Mouse (Mus musculus) megakaryocyte, adult 5-6 weeks (primary cell): ENCODE results near the gene Rpn1. TPM values are rescaled to one million over a fixed set of nuclear protein-coding genes. Genes with fewer than 3 reads are reported as not detected.

Experiments used
- ATAC-seq: 2 replicates; pipeline ENCODE4 v1.8.0; 2016; ENCODE audit warnings: mild to moderate bottlenecking, inconsistent platforms; ENCODE audit not compliant: poor library complexity, severe bottlenecking
- total RNA-seq, 2 experiments: library from RNA; stranded (forward) in 1 of 2; stranded (reverse) in 1 of 2; fragments of 153-499, 151-499 nt in 1 of 2; fragments of 221-1000, 200-1000 nt in 1 of 2; gene quantifications; 2 replicates each; pipeline versions ENCODE4 v1.2.3 to v1.2.4; 2015 to 2017

The Rpn1 gene
- total RNA-seq (2015) (56.6 and 67.2 TPM in 2 replicates), total RNA-seq (2017) (130 and 142 TPM in 2 replicates)

DNA sequence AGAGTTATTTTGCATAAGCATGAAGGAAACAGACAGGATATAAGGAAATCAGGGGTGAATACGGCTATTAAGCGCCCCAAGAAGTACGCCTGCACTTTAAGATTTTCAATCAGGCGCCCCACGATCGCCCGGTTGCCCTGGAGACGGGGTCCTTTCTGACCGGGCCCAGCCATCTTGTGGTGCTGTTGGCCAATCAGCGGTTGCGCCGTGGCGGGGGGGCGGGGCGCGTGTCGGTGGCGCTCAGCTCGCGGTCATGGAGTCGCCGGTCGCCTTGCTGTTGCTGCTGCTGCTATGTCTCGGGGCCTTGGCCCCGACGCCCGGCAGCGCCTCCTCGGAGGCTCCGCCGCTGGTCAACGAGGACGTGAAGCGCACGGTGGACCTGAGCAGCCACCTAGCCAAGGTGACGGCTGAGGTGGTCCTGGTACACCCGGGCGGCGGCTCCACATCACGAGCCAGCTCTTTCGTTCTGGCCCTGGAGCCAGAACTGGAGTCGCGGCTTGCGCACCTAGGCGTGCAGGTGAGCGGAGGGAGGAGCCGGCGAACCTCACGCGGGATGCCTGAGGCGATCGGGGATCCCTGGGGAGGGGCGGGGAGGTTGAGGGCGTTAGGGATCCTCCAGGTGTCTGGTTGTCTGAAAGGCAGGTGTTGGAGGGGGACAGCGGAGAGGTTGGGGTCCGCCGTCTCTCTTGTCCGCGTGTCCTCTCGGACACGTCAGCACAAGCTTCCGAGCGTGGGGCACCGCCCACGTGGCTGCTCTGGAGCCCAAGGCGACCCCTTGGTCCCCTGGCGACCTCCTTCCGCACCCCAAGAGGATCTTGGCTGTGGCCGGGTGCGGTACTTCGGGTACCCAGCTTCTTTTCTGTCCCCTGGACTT is at the start of gene Rpn1:
Gene Rpn1, plus strand, starts transcription at position 205 of the 874 bp plus-strand sequence.
- peak; percentile 100 for ATAC-seq

DNA sequence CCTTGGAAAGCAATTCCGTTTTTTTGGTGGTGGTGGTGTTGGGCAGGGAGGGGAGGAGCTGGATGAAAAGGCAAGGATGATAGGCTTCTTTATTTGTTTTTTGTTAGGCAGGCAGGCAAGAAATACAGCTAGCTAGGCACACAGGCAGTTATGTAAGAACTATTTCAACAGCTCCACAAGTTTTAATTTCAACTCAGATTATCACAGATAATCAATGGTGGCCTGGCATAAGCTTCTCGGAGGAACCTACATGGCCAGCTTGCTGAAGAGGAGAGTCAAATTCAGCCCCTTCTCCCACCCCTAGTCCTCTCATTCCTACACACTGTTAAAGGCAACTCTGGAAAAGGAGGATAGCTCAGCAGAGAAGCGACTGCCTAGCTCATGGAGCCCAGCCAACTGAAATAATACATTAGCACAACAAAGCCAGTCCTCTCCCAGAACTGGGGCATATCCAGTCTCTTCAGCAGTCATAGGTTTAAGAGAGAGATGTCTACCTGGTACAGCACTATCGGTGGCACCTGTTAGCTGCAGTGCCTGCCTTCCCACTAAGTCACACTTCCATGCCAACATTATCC is 46.7 kb upstream of the Rpn1 start:
- ATAC-seq: no peak

DNA sequence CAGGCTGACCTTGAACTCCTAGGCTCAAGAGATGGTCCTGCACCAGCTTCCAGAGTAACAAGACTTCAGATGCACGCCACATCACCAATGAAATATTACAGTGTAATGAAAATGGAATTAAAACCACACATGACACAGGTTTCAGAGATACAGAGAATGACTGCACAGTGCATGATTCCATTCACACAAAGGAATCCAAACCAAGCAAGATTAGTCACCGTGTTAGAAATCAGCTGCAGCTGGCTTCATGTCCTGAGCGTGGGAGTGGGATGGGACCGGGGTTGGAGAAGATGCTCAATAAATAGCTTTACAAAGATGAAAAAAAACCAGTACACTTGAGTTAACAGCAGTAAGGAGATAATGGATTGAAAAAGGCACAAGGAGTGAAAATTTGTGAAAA is 44.9 kb upstream of the Rpn1 start:
- no peak for ATAC-seq

DNA sequence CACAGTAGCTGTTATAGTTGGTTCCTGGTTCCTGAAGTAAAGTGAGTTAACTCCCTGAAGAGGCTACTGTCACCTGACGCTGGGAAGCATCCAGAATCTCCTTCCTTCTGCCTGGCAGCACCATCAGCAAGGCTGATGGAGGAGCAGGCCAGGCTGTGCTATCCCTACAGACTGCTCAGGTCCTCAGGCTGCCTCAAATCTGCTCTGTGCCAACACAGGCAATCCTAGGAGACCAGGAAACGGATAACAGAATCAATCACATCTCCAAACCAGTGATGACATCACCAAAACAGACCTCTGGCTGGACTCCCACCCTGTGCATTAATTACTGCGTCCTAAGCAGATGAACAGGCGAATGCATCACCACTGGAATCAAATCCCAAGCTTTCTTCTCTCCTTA is 43.1 kb upstream of the Rpn1 start:
- ATAC-seq: no peak

DNA sequence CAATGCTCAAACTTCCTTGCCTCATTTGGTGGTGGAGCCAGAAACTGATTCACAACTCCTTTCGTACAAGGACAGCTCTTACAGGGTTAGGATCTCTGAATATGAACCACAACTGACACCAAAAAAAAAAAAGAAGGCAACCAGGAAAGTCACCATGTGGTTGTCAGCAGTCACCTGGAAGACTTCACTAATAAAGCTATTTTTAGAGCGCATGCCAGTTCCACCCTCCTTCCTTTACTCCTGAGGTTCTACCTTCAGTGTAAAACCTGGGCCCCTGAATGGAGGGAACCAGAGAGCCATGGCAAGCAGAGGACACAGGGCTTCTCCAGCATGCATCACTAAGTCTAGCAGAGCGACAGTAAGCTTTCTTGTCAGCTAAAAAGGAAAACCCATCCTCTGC is 41.9 kb upstream of the Rpn1 start:
- no peak for ATAC-seq

DNA sequence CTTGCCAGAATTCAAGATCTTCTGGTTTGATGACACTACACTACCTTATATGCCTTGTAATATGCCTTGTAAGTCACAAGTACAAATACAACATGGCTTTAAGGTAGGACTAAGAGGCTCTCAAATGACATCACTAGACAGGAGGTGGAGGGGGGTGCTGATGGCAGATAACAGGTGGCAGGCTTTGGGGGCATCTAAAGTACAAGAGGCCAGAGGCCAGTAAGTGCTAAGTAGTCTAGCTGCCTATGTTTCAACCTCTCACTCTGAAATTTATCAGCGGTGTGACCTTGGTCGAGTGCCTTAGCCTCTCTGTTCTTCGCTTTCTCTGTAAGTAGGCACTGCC is 40.1 kb upstream of the Rpn1 start:
- no peak for ATAC-seq

DNA sequence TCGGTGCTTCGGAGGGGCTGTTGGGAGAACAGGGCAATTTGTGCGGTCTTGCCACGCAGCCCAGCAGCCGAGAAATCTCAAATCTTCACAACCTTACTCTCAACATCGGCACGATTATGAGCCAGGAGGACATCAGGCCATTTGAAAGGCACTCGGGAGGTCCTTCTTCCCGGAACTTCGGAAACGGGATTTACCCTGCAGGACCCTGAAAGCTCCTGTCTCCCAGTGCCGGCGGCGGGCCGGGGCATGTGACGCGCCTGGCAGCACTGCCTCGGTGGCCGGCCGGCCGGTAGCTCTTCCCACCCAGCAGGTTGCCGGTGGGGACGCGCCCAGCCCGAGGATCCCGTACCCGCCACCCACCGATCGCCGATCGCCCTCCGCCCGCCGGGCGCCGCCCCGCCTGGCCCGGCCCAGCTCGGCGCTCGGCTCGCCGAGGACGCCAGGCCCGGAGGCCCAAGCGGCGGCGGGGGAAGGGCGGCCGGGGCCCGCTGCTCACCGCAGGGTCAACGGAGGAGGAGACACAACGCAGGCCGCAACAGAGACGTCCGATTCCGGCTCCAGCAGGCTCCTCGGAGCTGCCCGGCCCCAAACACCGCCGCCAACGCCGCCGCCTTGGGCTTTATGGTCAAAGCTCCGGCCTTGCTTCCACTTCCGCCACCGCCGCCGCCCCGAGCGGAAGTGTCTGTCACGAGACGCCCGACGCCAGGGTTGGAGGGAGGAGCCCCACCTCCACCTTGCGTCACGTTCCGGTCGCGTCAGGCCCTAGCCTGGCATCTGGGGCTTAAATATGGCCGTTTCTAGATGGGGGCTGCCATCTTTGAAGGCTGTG is 39.5 kb upstream of the Rpn1 start, which contains the start of gene Rab7:
Gene Rab7, minus strand, starts transcription at position 694 of the 829 bp plus-strand sequence.
- peak; percentile 94 for ATAC-seq

DNA sequence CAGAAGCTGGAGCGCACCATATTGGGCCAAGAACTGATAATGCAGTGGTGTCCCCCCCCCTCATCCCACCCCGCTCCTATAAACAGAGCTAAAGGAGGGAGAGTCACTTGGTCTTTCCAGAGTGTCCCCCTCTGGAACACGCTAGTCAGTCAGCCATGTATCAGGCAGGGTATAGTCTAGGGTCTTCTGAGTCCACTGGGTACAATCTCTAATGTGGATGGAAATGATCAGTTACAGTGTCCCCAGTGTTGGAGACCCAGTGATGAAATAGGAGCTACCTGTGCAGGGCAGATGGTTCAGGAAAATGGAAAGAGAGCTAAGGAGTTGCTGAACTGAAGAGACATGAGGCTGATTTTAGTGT is 38.9 kb upstream of the Rpn1 start:
- ATAC-seq: no peak

DNA sequence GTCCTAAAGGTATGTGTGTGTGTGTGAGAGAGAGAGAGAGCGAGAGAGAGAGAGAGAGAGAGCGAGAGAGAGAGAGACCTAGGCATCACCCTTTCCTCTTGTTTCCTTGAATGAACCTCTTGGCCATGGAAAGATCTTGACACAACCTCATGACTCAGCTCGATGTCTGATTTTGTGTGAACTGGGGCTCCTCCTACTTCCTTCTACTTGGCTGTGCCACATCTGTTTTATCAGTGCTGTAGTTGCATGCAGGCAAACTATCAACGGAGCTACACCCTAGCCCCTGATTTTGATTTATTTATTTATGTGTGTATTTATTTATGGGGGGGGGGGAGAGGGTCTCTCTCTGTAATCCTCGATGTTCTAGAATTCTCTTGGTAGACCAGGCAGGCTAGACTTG is 36.4 kb upstream of the Rpn1 start:
- ATAC-seq: peak; percentile 65

DNA sequence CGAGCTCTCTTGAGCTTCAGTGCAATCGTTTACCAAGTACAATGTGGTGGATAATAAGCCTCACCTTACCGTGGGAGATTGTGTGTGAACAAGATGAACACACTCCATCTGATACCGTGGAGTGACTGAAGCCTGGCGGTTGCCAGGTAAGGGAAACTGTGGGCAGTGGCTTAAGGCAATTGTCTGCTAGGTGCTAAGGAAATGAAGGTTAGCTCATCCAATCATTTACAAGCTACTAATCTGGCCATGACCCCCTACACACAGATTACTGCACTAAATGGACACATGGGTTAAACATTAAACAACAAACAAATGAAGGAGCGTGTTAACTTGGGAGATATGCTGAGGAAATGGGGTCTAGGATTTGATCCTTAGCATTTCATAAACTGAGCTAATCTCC is 35.3 kb upstream of the Rpn1 start:
- no peak for ATAC-seq

DNA sequence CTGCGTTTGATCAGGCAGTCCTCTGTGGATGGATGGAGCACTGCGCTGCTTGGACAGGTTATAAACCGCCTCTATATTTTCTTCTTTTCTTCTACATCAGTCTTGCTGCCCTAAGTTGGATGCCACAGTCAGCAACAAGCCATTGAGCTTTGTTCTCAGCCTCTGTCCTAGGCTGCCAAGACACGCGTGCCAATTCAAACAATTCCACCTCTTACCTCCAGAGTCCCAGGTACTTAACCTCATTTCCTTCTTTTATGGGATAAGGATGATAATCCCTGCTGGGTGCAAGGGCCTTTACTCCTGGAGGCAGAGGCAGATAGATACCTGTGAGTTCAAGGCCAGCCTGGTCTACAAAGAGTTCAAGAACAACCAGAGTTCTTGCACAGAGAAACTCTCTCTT is 33.1 kb upstream of the Rpn1 start:
- no peak for ATAC-seq

DNA sequence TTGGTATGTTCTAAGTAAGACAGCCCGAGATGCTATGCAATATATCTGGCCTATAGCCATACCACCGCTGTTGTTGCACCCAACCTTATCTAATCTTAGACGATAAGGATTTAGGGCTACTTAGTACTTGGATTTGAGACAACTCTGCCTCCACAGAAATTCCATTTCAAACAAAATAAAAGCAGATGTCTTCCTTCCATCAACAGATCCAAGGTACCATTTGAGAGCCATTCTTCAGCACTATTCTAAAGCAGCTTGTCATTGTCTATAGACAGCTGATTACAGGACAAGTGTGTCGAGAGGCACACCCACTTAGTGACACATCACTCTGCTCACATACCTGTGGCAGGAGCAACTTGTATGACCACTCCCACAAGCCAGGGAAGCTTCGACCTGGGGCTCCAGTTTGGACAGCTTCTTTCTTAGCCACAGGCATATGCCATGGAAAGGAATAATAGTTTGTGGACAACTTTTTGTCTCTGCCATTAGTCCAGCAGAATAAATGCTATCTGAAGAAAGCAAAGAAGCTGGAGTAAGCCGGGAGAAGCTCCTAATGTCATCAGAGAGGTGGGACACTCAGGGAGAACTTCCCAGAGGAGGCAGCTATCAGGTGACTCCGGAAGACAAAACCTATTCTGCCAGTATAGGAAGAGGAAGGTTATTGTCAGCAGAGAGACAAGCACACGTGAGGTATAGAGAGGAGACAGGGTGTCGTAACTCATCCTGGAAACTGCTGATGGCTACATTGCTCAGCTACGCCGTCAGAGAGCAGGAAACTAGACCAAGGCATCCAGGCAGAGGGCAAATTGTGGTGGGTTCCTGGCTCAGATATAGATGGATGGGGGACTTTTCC is 30.8 kb upstream of the Rpn1 start:
- ATAC-seq: peak; percentile 98

DNA sequence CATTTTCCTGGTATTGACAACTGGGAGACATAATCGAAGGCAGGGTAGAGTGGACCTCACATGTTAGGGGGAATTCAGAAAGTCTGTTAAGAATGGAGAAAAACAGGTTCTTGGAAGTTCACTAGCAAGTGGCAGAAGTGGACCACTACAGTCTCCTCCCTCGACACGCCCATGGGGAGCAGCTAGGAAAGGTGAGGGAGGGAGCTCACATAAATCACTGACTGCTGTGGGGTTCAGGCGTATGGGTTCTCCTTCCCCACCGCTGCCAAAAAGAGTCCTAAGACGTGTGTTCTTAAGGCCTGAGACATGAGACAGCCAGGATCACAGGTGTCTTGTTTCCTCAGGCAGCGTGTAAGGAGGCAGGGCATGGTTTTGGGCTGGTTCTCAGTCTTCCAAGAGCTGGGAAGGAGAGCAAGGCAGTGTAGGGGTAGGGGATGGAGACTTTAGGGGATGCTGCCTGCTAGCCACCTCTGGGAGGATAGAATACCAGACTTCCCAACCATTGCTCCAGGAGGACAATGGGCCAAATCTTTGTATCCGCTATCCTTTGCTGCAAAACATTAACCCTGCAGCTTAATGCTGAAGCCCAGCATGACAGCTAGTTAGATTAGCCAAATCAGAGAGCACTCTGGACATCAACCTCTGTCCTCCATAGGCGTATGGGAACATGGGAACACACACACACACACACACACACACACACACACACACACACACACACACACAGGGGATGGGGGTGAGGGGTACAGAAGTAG is 30.0 kb upstream of the Rpn1 start:
- 0 out of 2 replicates have a peak, but pooled peaks have one; percentile 17 for ATAC-seq

DNA sequence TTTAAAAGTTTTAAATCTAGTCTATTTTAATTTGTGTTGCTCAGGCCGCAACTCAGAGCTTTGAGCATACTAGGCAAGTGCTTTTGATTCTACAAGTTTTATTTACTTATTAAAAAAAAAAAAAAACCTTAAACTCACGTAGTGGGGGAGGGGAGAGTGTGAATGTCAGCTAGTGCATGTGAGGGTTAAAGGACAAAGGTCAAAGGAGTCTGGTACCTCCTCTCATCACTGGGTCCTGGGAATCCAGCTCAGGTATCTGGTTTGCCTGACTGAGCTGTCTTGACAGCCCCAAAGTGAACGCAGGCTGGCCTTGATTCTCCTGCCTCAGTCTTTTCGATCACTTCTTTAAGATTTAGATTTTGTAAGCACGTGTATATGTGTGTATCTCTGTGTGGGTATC is 28.6 kb upstream of the Rpn1 start:
- ATAC-seq: no peak

DNA sequence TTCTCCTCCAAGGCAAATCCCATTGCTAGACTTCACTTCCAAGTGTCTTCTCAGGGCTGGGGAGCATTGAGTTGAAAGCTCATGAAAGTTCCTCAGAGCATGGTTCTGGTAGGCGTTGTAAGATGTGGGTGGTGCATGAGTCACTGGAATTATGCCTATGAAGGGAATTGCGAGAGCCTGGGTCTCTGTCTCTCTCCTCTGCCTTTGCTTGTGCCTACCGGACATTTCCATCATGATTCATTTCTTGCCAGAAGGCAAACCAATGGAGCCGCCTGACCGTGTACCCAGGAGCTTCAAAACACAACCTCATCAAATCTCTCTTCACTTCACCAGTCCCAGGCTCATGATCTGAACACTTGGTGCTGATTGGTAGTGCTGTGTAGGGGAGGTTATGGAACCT is 27.4 kb upstream of the Rpn1 start:
- no peak for ATAC-seq

DNA sequence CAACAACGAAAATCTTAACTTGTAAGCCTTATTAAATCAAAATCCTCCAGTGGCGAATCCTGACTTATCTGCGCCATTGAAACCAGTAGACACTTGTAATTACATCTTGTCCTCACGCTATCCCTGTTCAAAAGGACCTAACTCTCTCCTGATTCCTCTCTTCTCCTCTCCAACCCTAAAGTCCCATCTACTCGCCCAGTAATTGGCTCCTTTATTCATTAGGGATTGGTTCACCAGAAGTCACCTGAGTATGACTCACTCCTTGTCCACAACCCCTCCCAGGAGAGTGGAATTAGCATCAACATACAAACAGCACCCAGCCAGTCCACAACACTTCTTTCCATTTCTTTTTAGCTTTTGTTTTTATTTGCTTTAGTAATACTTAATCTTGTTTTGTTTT is 24.4 kb upstream of the Rpn1 start:
- no peak for ATAC-seq

DNA sequence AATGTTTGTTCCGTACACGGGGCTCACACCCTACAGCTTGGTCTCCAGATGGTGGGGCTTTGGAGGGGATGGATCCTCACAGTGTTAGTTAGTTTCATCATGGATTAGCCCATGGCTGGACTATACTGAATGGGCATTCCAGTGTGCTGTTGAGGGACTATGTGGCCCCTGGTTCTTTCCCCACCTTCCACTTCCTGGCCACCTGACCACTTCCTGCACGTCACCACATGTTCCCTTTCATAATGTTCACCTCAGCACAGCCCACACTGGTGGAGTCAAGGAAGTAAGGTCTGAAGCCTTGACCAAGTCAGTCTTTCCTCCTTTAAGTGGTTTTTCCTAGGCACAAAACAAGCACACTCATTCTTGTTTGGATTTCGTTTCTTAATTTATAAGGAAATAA is 23.7 kb upstream of the Rpn1 start:
- ATAC-seq: peak; percentile 97

DNA sequence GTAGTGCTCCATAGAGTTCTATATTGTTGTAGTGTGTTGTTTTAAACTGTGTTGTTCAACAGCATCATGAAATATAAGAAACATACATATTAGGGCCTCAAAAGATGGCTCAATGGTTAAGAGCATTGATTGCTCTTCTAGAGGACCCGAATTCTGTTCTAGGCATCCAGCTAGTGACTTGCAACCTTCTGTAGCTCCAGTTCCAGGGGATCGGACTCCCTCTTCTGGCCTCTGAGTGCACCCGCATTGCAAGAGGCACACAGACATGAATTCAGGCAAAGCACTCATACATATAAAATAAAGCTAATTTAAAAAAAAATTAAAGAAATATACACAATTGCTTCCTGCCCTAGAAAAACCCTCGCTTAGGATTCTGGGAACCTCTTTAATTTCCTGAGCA is 22.9 kb upstream of the Rpn1 start:
- no peak for ATAC-seq

DNA sequence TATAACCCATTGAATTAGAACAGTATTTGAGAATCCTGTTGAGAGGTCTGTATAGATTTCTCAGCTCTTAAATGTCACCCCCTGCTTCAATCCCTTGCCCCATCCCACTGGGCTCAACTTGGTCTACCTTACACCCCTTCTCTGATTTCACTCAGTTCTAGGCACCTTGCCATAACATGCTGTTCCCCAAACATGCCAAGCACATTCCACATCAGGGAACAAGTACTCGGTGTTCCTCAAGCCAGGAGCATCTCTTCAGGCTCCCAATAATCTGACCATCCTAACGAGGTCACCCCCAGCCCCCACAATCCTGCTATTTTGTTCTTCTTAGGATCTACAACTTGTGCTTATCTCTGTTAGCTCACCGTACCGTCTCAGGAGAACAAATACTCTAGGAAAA is 21.9 kb upstream of the Rpn1 start:
- ATAC-seq: no peak

DNA sequence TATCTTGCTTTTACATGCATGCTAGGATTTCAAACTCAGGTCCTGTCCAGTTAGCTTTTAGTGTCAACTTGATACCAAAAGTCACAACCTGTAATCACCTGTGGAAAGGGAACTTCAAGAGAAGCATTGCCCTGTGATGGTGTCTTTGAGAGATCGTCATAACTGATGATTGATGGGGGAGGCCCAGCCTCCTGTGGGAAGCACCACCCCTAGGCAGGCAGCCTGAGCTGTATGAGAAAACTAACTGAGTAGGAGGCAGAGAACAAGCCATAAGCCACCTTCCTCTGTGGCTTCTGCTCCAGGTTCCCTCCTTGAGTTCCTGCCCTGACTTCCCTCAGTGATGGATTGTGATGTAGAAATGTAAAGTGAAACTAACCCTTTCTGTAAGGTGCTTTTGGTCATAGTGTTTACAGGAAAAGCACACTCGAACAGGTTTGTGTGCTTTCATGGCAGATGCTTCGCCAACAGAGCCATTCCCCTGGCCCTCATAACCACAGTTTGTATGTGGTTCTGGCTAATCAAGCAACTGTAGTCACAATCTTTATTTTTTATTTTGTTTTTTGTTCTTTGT is 20.1 kb upstream of the Rpn1 start:
- 0 out of 2 replicates have a peak, but pooled peaks have one; percentile 11 for ATAC-seq
